Mouse (Mus musculus): ENCODE data around the gene Kif16b. TPM values are rescaled to one million over a fixed set of nuclear protein-coding genes. Genes with fewer than 3 reads are reported as not detected.

Kif16b gene
- polyA plus RNA-seq, 1 experiment from 2014 or later = 10.3 TPM

DNA sequence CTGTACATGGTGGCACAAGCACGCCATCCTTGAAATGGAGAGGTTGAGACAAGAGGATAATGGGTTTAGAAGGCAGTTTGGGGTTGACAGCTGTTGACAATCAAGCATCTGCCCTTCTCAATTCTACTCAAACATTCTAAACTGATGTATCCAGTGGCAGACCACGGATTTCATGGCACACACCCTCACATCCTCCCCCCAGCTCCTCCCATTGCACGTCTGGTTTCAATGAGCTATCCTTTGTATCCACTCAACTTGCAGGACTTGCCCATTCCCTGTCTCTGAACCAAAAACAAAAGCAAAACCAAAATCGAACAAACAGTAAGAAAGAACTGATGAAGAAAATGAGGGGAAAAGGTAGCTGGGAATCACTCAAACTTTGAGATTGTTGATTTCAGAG is 183.7 kb downstream of the Kif16b start:
- no peaks in the 10 kb centered on the region for H3K4me1 ChIP-seq (ENCODE audit: insufficient read depth)
- WGBS = 69% methylated on average over 4 of the region's 4 CpGs
- no peak overlapping the region for H3K9ac ChIP-seq
- no peak for ATAC-seq (ENCODE audit: insufficient read depth)
- no peak for TF ChIP-seq CTCF (IDR thresholded peaks at IDR 0.05; ENCODE audit: low read depth)
- no peak overlapping the region for H3K4me3 ChIP-seq (ENCODE audit: low read depth, low read length)
- H3K4me2 ChIP-seq = no peak overlapping the region
- no peaks in the 10 kb centered on the region for H3K9me3 ChIP-seq (ENCODE audit: low read depth, low read length)
- H3K36me3 ChIP-seq (ENCODE audit: insufficient read depth) = 0 out of 2 replicates have a peak, but pooled peaks cover under 1% of the 10 kb centered on the region
- H3K27me3 ChIP-seq (ENCODE audit: insufficient read depth, low read length) = no peaks in the 10 kb centered on the region
- H3K27ac ChIP-seq (ENCODE audit: low read depth) = no peak overlapping the region
- DNase-seq = no peak

DNA sequence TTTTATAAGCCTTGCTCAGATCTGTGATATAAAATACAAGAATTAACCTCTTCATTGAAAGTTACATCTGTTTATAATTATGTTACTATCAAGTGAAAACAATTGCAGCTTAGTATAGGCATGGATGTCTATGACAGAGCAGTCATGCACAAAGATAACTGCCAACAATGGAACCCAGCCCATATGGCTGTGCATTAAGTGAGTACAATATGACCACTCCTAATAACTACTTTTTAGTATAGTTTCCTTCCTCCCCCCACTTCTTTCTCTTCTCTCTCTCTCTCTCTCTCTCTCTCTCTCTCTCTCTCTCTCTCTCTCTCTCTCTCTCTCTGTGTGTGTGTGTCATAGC is 185.4 kb downstream of the Kif16b start:
- ATAC-seq (ENCODE audit: insufficient read depth) = no peak
- Histone ChIP-seq H3K27ac (ENCODE audit: low read depth) (no peak overlapping the region), H3K4me2 (no peak overlapping the region), H3K27me3 (ENCODE audit: insufficient read depth, low read length) (no peaks in the 10 kb centered on the region), H3K36me3 (ENCODE audit: insufficient read depth) (peaks cover 10% of the 10 kb centered on the region; the same call in 1 of the 2 replicates), H3K4me1 (ENCODE audit: insufficient read depth) (no peaks in the 10 kb centered on the region), H3K9me3 (ENCODE audit: low read depth, low read length) (no peaks in the 10 kb centered on the region), H3K4me3 (ENCODE audit: low read depth, low read length) (no peak overlapping the region), H3K9ac (no peak overlapping the region)
- DNase-seq = no peak
- no peak for TF ChIP-seq CTCF (IDR thresholded peaks at IDR 0.05; ENCODE audit: low read depth)

GRCm38 (mm10) chr2:142715186-142715911 is 186.0 kb downstream of the Kif16b start:
- Histone ChIP-seq H3K27ac (ENCODE audit: low read depth) (no peak overlapping the region), H3K9me3 (ENCODE audit: low read depth, low read length) (no peaks in the 10 kb centered on the region), H3K36me3 (ENCODE audit: insufficient read depth) (peaks cover 10% of the 10 kb centered on the region; the same call in 1 of the 2 replicates), H3K4me1 (ENCODE audit: insufficient read depth) (no peaks in the 10 kb centered on the region), H3K27me3 (ENCODE audit: insufficient read depth, low read length) (no peaks in the 10 kb centered on the region), H3K4me3 (ENCODE audit: low read depth, low read length) (no peak overlapping the region), H3K4me2 (no peak overlapping the region), H3K9ac (no peak overlapping the region)
- WGBS = 33% methylated on average over 1 of the region's 1 CpGs
- no peak for DNase-seq
- TF ChIP-seq CTCF (IDR thresholded peaks at IDR 0.05; ENCODE audit: low read depth) = no peak
- ATAC-seq (ENCODE audit: insufficient read depth) = no peak

DNA sequence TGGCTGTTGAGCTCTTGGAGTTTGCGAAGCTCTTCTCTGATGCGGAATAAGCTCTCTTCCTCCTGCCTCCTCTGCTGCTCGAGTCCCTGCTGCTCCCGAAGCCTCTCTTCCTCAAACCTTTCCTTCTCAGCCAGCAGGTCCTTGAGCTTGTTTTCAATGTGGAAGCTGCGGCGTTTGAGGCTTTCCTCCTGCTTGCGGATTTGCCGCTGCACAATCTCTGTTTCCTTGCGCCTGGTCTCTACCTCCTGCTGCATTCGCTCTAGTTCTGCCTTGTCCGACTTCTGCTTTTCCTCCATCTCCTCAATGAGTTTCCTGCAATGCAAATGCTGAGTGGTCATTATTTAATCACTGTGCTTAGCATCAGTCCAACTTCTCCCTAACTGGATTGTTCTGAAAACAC is 188.6 kb downstream of the Kif16b start:
- WGBS = 86% methylated on average over 11 of the region's 11 CpGs
- no peak for ATAC-seq (ENCODE audit: insufficient read depth)

DNA sequence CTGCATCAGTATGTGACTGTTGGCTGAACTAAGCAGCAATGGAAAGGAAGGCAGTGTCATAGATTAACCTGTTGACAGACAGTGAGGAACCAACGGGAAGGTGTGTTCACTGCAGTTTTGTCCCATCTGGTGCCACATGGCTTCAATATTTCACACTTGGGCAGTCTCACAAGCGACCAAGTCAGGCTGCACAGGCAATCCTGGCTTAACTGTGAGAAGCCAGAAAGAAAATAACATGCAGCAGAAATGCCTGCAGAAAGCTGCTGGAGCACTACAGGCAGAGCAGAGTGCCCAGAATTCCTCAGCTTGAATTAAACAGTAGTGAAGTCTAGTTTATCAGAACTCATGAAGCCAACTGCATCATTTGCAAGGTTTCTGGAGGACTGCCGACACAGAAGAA is 192.0 kb downstream of the Kif16b start:
- DNase-seq (no peak), ATAC-seq (ENCODE audit: insufficient read depth) (no peak)
- WGBS = 71% methylated on average over 3 of the region's 3 CpGs
- H3K27me3 ChIP-seq (ENCODE audit: insufficient read depth, low read length) = no peaks in the 10 kb centered on the region
- TF ChIP-seq CTCF (IDR thresholded peaks at IDR 0.05; ENCODE audit: low read depth) = no peak
- no peaks in the 10 kb centered on the region for H3K4me1 ChIP-seq (ENCODE audit: insufficient read depth)
- H3K9me3 ChIP-seq (ENCODE audit: low read depth, low read length) = no peaks in the 10 kb centered on the region
- H3K9ac ChIP-seq = no peak overlapping the region
- H3K27ac ChIP-seq (ENCODE audit: low read depth) = no peak overlapping the region
- peaks cover 10% of the 10 kb centered on the region; the same call in 1 of the 2 replicates for H3K36me3 ChIP-seq (ENCODE audit: insufficient read depth)
- no peak overlapping the region for H3K4me2 ChIP-seq
- H3K4me3 ChIP-seq (ENCODE audit: low read depth, low read length) = no peak overlapping the region

More for the DNA sequence above, 188.6 kb downstream of the Kif16b start:
- Histone ChIP-seq H3K36me3 (ENCODE audit: insufficient read depth) (peaks cover 10% of the 10 kb centered on the region; the same call in 1 of the 2 replicates), H3K27ac (ENCODE audit: low read depth) (no peak overlapping the region), H3K27me3 (ENCODE audit: insufficient read depth, low read length) (no peaks in the 10 kb centered on the region), H3K4me1 (ENCODE audit: insufficient read depth) (no peaks in the 10 kb centered on the region), H3K9ac (no peak overlapping the region), H3K4me2 (no peak overlapping the region), H3K9me3 (ENCODE audit: low read depth, low read length) (no peaks in the 10 kb centered on the region), H3K4me3 (ENCODE audit: low read depth, low read length) (no peak overlapping the region)
- TF ChIP-seq CTCF (IDR thresholded peaks at IDR 0.05; ENCODE audit: low read depth) = no peak
- DNase-seq = no peak

- Histone ChIP-seq H3K9me3 (ENCODE audit: low read depth, low read length) (no peaks in the 10 kb centered on the region), H3K36me3 (ENCODE audit: insufficient read depth) (no peaks in the 10 kb centered on the region), H3K27me3 (ENCODE audit: insufficient read depth, low read length) (no peaks in the 10 kb centered on the region), H3K27ac (ENCODE audit: low read depth) (no peak overlapping the region), H3K4me2 (no peak overlapping the region), H3K4me3 (ENCODE audit: low read depth, low read length) (no peak overlapping the region), H3K4me1 (ENCODE audit: insufficient read depth) (no peaks in the 10 kb centered on the region), H3K9ac (no peak overlapping the region)
- WGBS = 69% methylated on average over 4 of the region's 4 CpGs
- ATAC-seq (ENCODE audit: insufficient read depth) (no peak), DNase-seq (peak; percentile 46)
- no peak for TF ChIP-seq CTCF (IDR thresholded peaks at IDR 0.05; ENCODE audit: low read depth)
Observed at GRCm38 (mm10) chr2:142700689-142701088, 200.6 kb downstream of the Kif16b start.

DNA sequence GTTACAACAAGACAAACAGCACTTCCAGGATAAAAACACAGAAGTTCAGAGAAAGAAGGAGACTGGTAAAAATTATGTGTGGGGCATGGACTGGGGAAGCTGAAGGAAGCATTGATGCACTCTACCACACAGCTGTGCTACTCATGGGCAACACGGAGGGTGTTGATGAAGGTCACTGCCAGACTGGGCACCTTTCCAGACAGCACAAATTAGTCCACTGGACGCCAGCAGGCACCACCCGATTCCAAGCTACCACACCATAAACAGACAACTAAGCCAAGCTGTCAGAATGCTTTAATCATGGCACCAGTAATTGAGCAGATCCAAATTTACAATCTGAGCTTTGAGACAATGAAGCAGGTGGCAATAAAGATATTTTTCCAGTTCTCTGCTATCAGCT is 202.7 kb downstream of the Kif16b start:
- H3K4me2 ChIP-seq = no peak overlapping the region
- 39% methylated on average over 3 of the region's 3 CpGs for WGBS
- TF ChIP-seq CTCF (IDR thresholded peaks at IDR 0.05; ENCODE audit: low read depth) = no peak
- H3K27ac ChIP-seq (ENCODE audit: low read depth) = no peak overlapping the region
- ATAC-seq (ENCODE audit: insufficient read depth) (peak; percentile 52; the same call in 1 of the 2 replicates), DNase-seq (peak; percentile 67)
- no peak overlapping the region for H3K4me3 ChIP-seq (ENCODE audit: low read depth, low read length)
- no peaks in the 10 kb centered on the region for H3K9me3 ChIP-seq (ENCODE audit: low read depth, low read length)
- H3K27me3 ChIP-seq (ENCODE audit: insufficient read depth, low read length) = no peaks in the 10 kb centered on the region
- H3K4me1 ChIP-seq (ENCODE audit: insufficient read depth) = no peaks in the 10 kb centered on the region
- no peaks in the 10 kb centered on the region for H3K36me3 ChIP-seq (ENCODE audit: insufficient read depth)
- H3K9ac ChIP-seq = no peak overlapping the region

Data from lung, embryonic 14.5 days (tissue).